Mouse (Mus musculus) hindbrain, embryonic 14.5 days (tissue): ENCODE results near the gene Fam207a. TPM values are rescaled to one million over a fixed set of nuclear protein-coding genes. Genes with fewer than 3 reads are reported as not detected.

Source experiments
- ATAC-seq: fragments of 200-750 bp; cut with Nextera tagmentation; 2 replicates; pipeline ENCODE4 v1.8.0; 2017; ENCODE audit warnings: moderate number of reproducible peaks, mild to moderate bottlenecking, moderate TSS enrichment, moderate library complexity; ENCODE audit not compliant: low FRiP score
- DNase-seq: peaks from one replicate; pipeline ENCODE4 v3.0.0-alpha.2; 2015; ENCODE audit warnings: low spot score
- H3K27ac ChIP-seq: fragments of 300-500 bp; sonication (generic); 2 replicates; pipeline ENCODE4 v1.5.1; 2014; ENCODE audit warnings: mild to moderate bottlenecking, moderate library complexity
- H3K27me3 ChIP-seq: fragments of 300-500 bp; sonication (generic); 2 replicates; pipeline ENCODE4 v1.6.1; 2014; ENCODE audit warnings: mild to moderate bottlenecking, low read length, mixed read lengths; ENCODE audit not compliant: control insufficient read depth, insufficient read depth
- H3K36me3 ChIP-seq: fragments of 300-500 bp; sonication (generic); replicated peaks from 2 replicates; pipeline ENCODE4 v1.6.1; 2014; ENCODE audit not compliant: control insufficient read depth, insufficient read depth
- H3K4me1 ChIP-seq: fragments of 300-500 bp; sonication (generic); replicated peaks from 2 replicates; pipeline ENCODE4 v1.6.1; 2014; ENCODE audit warnings: antibody characterized with exemption, low read length, mixed read lengths; ENCODE audit not compliant: control insufficient read depth, insufficient read depth
- H3K4me2 ChIP-seq: fragments of 300-500 bp; sonication (generic); replicated peaks from 2 replicates; pipeline ENCODE4 v1.6.1; 2014; ENCODE audit warnings: mild to moderate bottlenecking, moderate library complexity
- H3K4me3 ChIP-seq: fragments of 300-500 bp; sonication (generic); replicated peaks from 2 replicates; pipeline ENCODE4 v1.5.1; 2014; ENCODE audit warnings: mild to moderate bottlenecking, low read length
- H3K9ac ChIP-seq: fragments of 300-500 bp; sonication (generic); 2 replicates; pipeline ENCODE4 v1.6.1; 2014
- H3K9me3 ChIP-seq: fragments of 300-500 bp; sonication (generic); 2 replicates; pipeline ENCODE4 v1.6.1; 2016; ENCODE audit warnings: low read length; ENCODE audit not compliant: control insufficient read depth
- WGBS: fragments of 180-500 bp; shearing (Covaris S2); extraction: QIAGEN DNeasy Blood & Tissue Kit; methylation state at CpG from one replicate; pipeline ENCODE4 v1.1.7; 2014; 5-methylcytosine and 5-hydroxymethylcytosine counted together
- polyA plus RNA-seq: library from polyadenylated mRNA; unstranded; fragments of >200 nt; fragmentation: Nextera tagmentation; extraction: Ambion mirVana; gene quantifications from 2 replicates; pipeline ENCODE4 v1.2.1, GENCODE M21; 2014

Fam207a gene
- polyA plus RNA-seq, 1 experiment from 2014 or later = 37.7 TPM

GRCm38 (mm10) chr10:77488168-77488567, 27.4 kb downstream of the Fam207a start:
- WGBS = 96% methylated on average over 7 of the region's 7 CpGs

DNA sequence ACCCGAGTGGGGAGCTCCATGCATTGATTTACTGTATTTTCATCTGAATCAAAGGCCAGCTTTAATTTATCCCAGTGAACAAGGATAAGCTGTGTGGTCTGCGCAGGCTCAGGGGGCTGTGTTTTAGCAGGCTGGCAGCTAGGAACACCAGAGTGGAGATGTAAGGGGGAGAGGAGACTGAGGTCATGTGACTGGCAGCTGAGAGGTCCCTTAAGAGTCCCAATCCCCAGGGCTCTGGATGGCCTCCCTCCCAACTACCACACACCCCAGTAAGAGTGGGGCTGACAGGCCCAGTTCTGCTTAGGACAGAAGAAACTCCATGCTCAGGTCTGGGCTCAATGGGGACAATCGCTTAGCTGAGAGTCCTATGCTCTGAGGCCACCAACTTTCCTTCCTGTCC, 29.8 kb downstream of the Fam207a start:
- peaks cover 49% of the 10 kb centered on the region for H3K36me3 ChIP-seq
- no peaks in the 10 kb centered on the region for H3K4me1 ChIP-seq
- H3K27me3 ChIP-seq = no peaks in the 10 kb centered on the region
- H3K27ac ChIP-seq = no peak overlapping the region
- no peak overlapping the region for H3K4me2 ChIP-seq
- no peak overlapping the region for H3K9ac ChIP-seq
- no peak overlapping the region for H3K4me3 ChIP-seq
- ATAC-seq = no peak
- WGBS = 89% methylated on average over 3 of the region's 3 CpGs
- DNase-seq = no peak
- H3K9me3 ChIP-seq = no peaks in the 10 kb centered on the region

More at GRCm38 (mm10) chr10:77488168-77488567, 27.4 kb downstream of the Fam207a start:
- Histone ChIP-seq H3K9me3 (0 out of 2 replicates have a peak, but pooled peaks cover 6% of the 10 kb centered on the region), H3K27me3 (no peaks in the 10 kb centered on the region), H3K4me1 (no peaks in the 10 kb centered on the region), H3K36me3 (peaks cover 53% of the 10 kb centered on the region), H3K4me3 (no peak overlapping the region), H3K27ac (no peak overlapping the region), H3K9ac (no peak overlapping the region), H3K4me2 (no peak overlapping the region)
- ATAC-seq (no peak), DNase-seq (no peak)

DNA sequence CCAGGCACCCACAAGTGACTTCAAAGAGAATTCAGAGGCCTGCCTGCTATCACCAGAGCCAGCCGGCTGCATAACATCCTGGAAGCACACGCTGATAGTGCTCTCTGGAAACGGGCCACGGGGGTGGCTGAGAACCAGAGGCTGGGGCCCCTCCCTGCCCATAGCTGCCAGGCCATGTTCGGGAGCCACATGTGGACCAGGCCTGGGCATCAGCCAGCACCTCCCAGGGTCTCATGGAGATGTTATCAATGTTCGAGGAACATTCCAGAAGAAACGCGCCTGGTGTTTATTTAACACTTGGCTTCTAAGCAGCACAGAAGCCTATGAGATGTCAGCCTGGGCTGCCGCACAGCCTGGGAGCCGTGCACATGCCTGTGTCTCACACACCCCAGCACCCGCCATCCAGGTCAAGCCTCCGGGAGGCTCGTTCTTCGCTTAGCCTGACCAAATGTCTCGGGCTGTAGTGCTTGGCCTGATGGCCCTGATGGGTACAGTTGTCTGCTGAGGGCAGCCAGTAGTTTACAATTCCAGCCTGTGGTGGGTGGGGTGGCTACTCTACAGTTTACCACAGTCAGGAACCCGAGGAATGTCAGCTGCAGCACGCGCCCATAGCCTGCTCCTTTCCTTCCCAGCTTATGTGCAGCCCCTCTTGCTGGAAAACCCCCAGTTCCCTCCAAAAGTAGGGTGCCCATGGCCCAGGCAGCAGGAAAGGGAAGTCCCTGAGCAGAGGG, 31.2 kb downstream of the Fam207a start:
- Histone ChIP-seq H3K4me3 (no peak overlapping the region), H3K27ac (no peak overlapping the region), H3K9me3 (no peaks in the 10 kb centered on the region), H3K4me1 (no peaks in the 10 kb centered on the region), H3K4me2 (no peak overlapping the region), H3K9ac (no peak overlapping the region), H3K36me3 (peaks cover 38% of the 10 kb centered on the region), H3K27me3 (no peaks in the 10 kb centered on the region)
- WGBS = 75% methylated on average over 18 of the region's 18 CpGs
- DNase-seq = no peak
- no peak for ATAC-seq

GRCm38 (mm10) chr10:77481814-77482213, 33.8 kb downstream of the Fam207a start:
- Histone ChIP-seq H3K4me1 (no peaks in the 10 kb centered on the region), H3K36me3 (peaks cover 12% of the 10 kb centered on the region), H3K9ac (no peak overlapping the region), H3K27me3 (no peaks in the 10 kb centered on the region), H3K4me3 (no peak overlapping the region), H3K9me3 (no peaks in the 10 kb centered on the region), H3K27ac (no peak overlapping the region), H3K4me2 (no peak overlapping the region)
- DNase-seq (no peak), ATAC-seq (no peak)

- no peak overlapping the region for H3K4me2 ChIP-seq
- no peak overlapping the region for H3K4me3 ChIP-seq
- no peak overlapping the region for H3K27ac ChIP-seq
- H3K27me3 ChIP-seq = no peaks in the 10 kb centered on the region
- H3K36me3 ChIP-seq = no peaks in the 10 kb centered on the region
- no peak overlapping the region for H3K9ac ChIP-seq
- no peaks in the 10 kb centered on the region for H3K9me3 ChIP-seq
- no peaks in the 10 kb centered on the region for H3K4me1 ChIP-seq
- WGBS = 100% methylated on average over 1 of the region's 1 CpGs
- ATAC-seq = no peak
- DNase-seq = no peak
Observed at GRCm38 (mm10) chr10:77479972-77480371, 35.6 kb downstream of the Fam207a start.

DNA sequence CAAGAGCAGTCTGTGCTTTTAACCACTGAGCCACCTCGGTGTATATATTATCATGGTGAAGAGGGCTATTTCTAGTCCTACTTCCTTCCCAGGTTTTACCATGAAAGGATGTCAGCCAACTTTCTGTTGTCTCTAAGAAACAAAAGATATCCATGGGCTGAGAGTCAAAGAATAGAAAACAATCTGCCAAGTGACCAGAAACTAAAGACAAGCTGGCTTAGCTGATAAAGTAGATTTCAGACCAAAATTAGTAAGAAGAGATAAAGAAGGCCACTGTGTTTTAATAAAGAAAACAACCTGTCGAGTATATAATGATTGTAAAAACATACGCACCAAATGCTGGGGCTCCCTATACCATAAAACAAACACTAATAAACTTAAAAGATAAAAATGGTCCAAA, 38.7 kb downstream of the Fam207a start:
- Histone ChIP-seq H3K4me2 (no peak overlapping the region), H3K27ac (no peak overlapping the region), H3K36me3 (no peaks in the 10 kb centered on the region), H3K9ac (no peak overlapping the region), H3K27me3 (no peaks in the 10 kb centered on the region), H3K4me3 (no peak overlapping the region), H3K4me1 (no peaks in the 10 kb centered on the region), H3K9me3 (no peaks in the 10 kb centered on the region)
- no peak for DNase-seq
- WGBS = 86% methylated on average over 3 of the region's 3 CpGs
- ATAC-seq = no peak

- H3K4me1 ChIP-seq = no peaks in the 10 kb centered on the region
- 82% methylated on average over 5 of the region's 5 CpGs for WGBS
Observed at GRCm38 (mm10) chr10:77472188-77472587, 43.4 kb downstream of the Fam207a start.

GRCm38 (mm10) chr10:77471512-77471911, 44.1 kb downstream of the Fam207a start:
- DNase-seq (no peak), ATAC-seq (no peak)
- H3K4me2 ChIP-seq = no peak overlapping the region
- no peak overlapping the region for H3K27ac ChIP-seq
- no peak overlapping the region for H3K4me3 ChIP-seq
- no peak overlapping the region for H3K9ac ChIP-seq
- H3K9me3 ChIP-seq = no peaks in the 10 kb centered on the region
- H3K36me3 ChIP-seq = no peaks in the 10 kb centered on the region
- H3K27me3 ChIP-seq = no peaks in the 10 kb centered on the region
- H3K4me1 ChIP-seq = no peaks in the 10 kb centered on the region
- 88% methylated on average over 7 of the region's 7 CpGs for WGBS

More at GRCm38 (mm10) chr10:77472188-77472587, 43.4 kb downstream of the Fam207a start:
- ATAC-seq = no peak
- H3K27me3 ChIP-seq = no peaks in the 10 kb centered on the region
- no peaks in the 10 kb centered on the region for H3K9me3 ChIP-seq
- no peak for DNase-seq
- no peaks in the 10 kb centered on the region for H3K36me3 ChIP-seq
- no peak overlapping the region for H3K4me3 ChIP-seq
- H3K4me2 ChIP-seq = no peak overlapping the region
- H3K27ac ChIP-seq = no peak overlapping the region
- H3K9ac ChIP-seq = no peak overlapping the region

DNA sequence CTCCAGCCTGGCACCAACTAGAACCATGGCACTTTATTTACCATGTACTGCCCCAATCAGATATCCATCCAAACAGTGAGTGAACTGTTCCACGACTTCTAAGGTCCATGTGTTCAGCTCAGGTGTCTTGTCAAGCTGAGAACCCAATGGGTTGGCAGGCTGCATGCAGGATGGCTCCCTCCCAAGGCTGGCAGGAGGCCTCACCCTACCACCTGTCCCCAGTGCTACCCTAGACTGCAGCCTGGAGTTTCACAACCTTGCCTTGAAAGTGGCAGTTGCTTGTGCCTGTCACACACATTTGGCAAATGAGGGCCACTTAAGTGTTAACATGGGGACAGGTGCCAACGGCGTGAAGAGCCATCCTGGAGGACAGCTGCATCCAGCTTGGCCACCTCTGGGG, 44.8 kb downstream of the Fam207a start:
- 74% methylated on average over 3 of the region's 3 CpGs for WGBS
- H3K9me3 ChIP-seq = no peaks in the 10 kb centered on the region

DNA sequence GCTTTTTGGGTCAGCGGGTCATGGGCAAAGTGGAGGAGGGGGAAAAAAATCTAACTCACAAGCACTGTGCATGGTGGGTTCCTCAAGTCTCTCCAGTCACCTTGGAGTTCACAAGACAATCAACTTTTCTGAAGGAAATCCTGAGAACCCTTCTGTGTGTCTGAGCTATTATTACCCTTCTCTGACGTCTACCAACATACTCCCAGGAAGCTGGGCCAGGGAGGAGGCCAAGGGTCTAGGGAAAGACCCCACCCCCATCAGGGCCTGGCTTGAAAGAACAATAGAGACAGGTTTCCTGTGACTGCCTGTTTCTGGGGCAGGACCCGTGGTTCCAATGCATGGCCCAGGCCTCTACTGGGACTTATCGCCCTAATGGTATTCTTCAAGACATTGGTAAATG, 46.9 kb downstream of the Fam207a start:
- ATAC-seq = no peak
- WGBS = 71% methylated on average over 4 of the region's 4 CpGs

More for the DNA sequence above, 44.8 kb downstream of the Fam207a start:
- DNase-seq (no peak), ATAC-seq (no peak)
- no peaks in the 10 kb centered on the region for H3K27me3 ChIP-seq
- no peak overlapping the region for H3K9ac ChIP-seq
- no peaks in the 10 kb centered on the region for H3K4me1 ChIP-seq
- H3K4me2 ChIP-seq = no peak overlapping the region
- no peaks in the 10 kb centered on the region for H3K36me3 ChIP-seq
- H3K27ac ChIP-seq = no peak overlapping the region
- no peak overlapping the region for H3K4me3 ChIP-seq

More for the DNA sequence above, 46.9 kb downstream of the Fam207a start:
- no peaks in the 10 kb centered on the region for H3K27me3 ChIP-seq
- no peak overlapping the region for H3K4me3 ChIP-seq
- no peak for DNase-seq
- H3K36me3 ChIP-seq = no peaks in the 10 kb centered on the region
- no peak overlapping the region for H3K4me2 ChIP-seq
- H3K9ac ChIP-seq = no peak overlapping the region
- no peaks in the 10 kb centered on the region for H3K9me3 ChIP-seq
- no peak overlapping the region for H3K27ac ChIP-seq
- H3K4me1 ChIP-seq = no peaks in the 10 kb centered on the region
